Mouse (Mus musculus) embryonic fibroblast, embryonic 13.5 days (primary cell): ENCODE data around the gene H2-DMb1.

Experiments used
- CTCF ChIP-seq: IDR thresholded peaks from 2 replicates; pipeline ENCODE4 v1.5.1; 2011; ENCODE audit warnings: mild to moderate bottlenecking, control low read depth, low read length, moderate library complexity, borderline replicate concordance; ENCODE audit not compliant: insufficient read depth
- POLR2A ChIP-seq: IDR thresholded peaks from 2 replicates; pipeline ENCODE4 v1.6.1; 2011; ENCODE audit warnings: low read depth, mild to moderate bottlenecking, control low read depth, low read length, moderate library complexity

DNA sequence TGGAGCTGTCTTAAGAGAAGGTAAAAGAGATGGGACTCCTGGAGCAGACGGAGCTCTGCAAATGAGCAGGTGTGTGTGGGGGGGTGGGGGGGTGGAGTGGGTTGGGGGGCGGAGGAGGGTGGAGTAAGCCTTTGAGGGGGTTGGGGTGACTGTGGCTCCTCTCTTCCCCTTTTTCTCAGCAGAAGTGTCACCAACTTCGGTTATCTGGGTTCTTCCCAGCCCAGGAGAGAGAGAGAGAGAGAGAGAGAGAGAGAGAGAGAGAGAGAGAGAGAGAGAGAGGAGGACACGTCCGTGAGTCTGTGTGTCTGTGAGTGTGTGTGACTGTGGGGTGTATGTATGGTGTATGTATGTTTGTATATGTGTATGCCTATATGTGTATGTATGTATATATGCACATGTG lies 9.4 kb upstream of the H2-DMb1 start:
- TF ChIP-seq CTCF (no peak), POLR2A (no peak)
